Mouse (Mus musculus): ENCODE results near the gene Abcb1b. TPM values are rescaled to one million over a fixed set of nuclear protein-coding genes. Genes with fewer than 3 reads are reported as not detected.
A peak's percentile ranks its signal among the peaks of the same experiment; 100 is the strongest.
"Not testable (repeated sequence)": the region's sequence is repeated elsewhere in the genome, so short reads cannot be mapped to it uniquely, and the experiment has no call there.

Gene Abcb1b
- polyA plus RNA-seq, 1 experiment from 2014 or later, result 1.6 TPM

- 88% methylated on average over 1 of the region's 1 CpGs for WGBS
- no peak overlapping the region for H3K9ac ChIP-seq (replicated peaks; ENCODE audit: low read depth, low read length)
- no peaks in the 10 kb centered on the region for H3K9me3 ChIP-seq (ENCODE audit: control insufficient read depth, low read depth, low read length)
- H3K4me1 ChIP-seq (ENCODE audit: control insufficient read depth, insufficient read depth, low read length), result no peaks in the 10 kb centered on the region
- H3K27ac ChIP-seq (ENCODE audit: low read length), result no peak overlapping the region
- no peaks in the 10 kb centered on the region for H3K36me3 ChIP-seq (ENCODE audit: control insufficient read depth, insufficient read depth, low read length)
- H3K4me2 ChIP-seq (replicated peaks; ENCODE audit: low read depth, low read length), result no peak overlapping the region
- no peaks in the 10 kb centered on the region for H3K27me3 ChIP-seq (ENCODE audit: control insufficient read depth, insufficient read depth, low read length)
- H3K4me3 ChIP-seq (ENCODE audit: low read depth, low read length), result no peak overlapping the region
- no peak for ATAC-seq (ENCODE audit: insufficient number of reproducible peaks, insufficient read depth, low FRiP score, low read depth)
Measured at GRCm38 (mm10) chr5:8813872-8814271, 15.9 kb downstream of the Abcb1b start.

GRCm38 (mm10) chr5:8819635-8820591 lies 22.0 kb downstream of the Abcb1b start:
- no peak for ATAC-seq (ENCODE audit: insufficient number of reproducible peaks, insufficient read depth, low FRiP score, low read depth)
- H3K4me3 ChIP-seq (ENCODE audit: low read depth, low read length), result peak overlapping the region; percentile 15; the same call in 1 of the 2 replicates
- no peaks in the 10 kb centered on the region for H3K9me3 ChIP-seq (ENCODE audit: control insufficient read depth, low read depth, low read length)
- H3K4me1 ChIP-seq (ENCODE audit: control insufficient read depth, insufficient read depth, low read length), result 0 out of 2 replicates have a peak, but pooled peaks cover 3% of the 10 kb centered on the region
- 15% methylated on average over 7 of the region's 8 CpGs for WGBS
- H3K9ac ChIP-seq (replicated peaks; ENCODE audit: low read depth, low read length), result no peak overlapping the region
- H3K27ac ChIP-seq (ENCODE audit: low read length), result no peak overlapping the region
- H3K4me2 ChIP-seq (replicated peaks; ENCODE audit: low read depth, low read length), result peak overlapping the region; percentile 22
- H3K27me3 ChIP-seq (ENCODE audit: control insufficient read depth, insufficient read depth, low read length), result no peaks in the 10 kb centered on the region
- H3K36me3 ChIP-seq (ENCODE audit: control insufficient read depth, insufficient read depth, low read length), result no peaks in the 10 kb centered on the region

GRCm38 (mm10) chr5:8820592-8821104 lies 22.7 kb downstream of the Abcb1b start:
- not testable (repeated sequence) for H3K4me2 ChIP-seq (replicated peaks; ENCODE audit: low read depth, low read length); ATAC-seq (ENCODE audit: insufficient number of reproducible peaks, insufficient read depth, low FRiP score, low read depth); H3K27me3 ChIP-seq (ENCODE audit: control insufficient read depth, insufficient read depth, low read length); H3K36me3 ChIP-seq (ENCODE audit: control insufficient read depth, insufficient read depth, low read length); H3K4me3 ChIP-seq (ENCODE audit: low read depth, low read length); H3K4me1 ChIP-seq (ENCODE audit: control insufficient read depth, insufficient read depth, low read length); H3K27ac ChIP-seq (ENCODE audit: low read length); H3K9ac ChIP-seq (replicated peaks; ENCODE audit: low read depth, low read length); H3K9me3 ChIP-seq (ENCODE audit: control insufficient read depth, low read depth, low read length)
- WGBS, result 4% methylated on average over 4 of the region's 6 CpGs

- H3K4me3 ChIP-seq (ENCODE audit: low read depth, low read length), result no peak overlapping the region
- H3K27ac ChIP-seq (ENCODE audit: low read length), result no peak overlapping the region
- H3K9ac ChIP-seq (replicated peaks; ENCODE audit: low read depth, low read length), result no peak overlapping the region
- no peaks in the 10 kb centered on the region for H3K36me3 ChIP-seq (ENCODE audit: control insufficient read depth, insufficient read depth, low read length)
- no peaks in the 10 kb centered on the region for H3K9me3 ChIP-seq (ENCODE audit: control insufficient read depth, low read depth, low read length)
- peak; percentile 53; the same call in 1 of the 2 replicates for ATAC-seq (ENCODE audit: insufficient number of reproducible peaks, insufficient read depth, low FRiP score, low read depth)
- H3K27me3 ChIP-seq (ENCODE audit: control insufficient read depth, insufficient read depth, low read length), result no peaks in the 10 kb centered on the region
- 60% methylated on average over 8 of the region's 8 CpGs for WGBS
- 0 out of 2 replicates have a peak, but pooled peaks cover 3% of the 10 kb centered on the region for H3K4me1 ChIP-seq (ENCODE audit: control insufficient read depth, insufficient read depth, low read length)
- H3K4me2 ChIP-seq (replicated peaks; ENCODE audit: low read depth, low read length), result no peak overlapping the region
Measured at GRCm38 (mm10) chr5:8838661-8839438, 40.9 kb downstream of the Abcb1b start.

GRCm38 (mm10) chr5:8839651-8840050 lies 41.7 kb downstream of the Abcb1b start:
- ATAC-seq (ENCODE audit: insufficient number of reproducible peaks, insufficient read depth, low FRiP score, low read depth), result no peak
- H3K4me2 ChIP-seq (replicated peaks; ENCODE audit: low read depth, low read length), result no peak overlapping the region
- no peaks in the 10 kb centered on the region for H3K9me3 ChIP-seq (ENCODE audit: control insufficient read depth, low read depth, low read length)
- H3K4me1 ChIP-seq (ENCODE audit: control insufficient read depth, insufficient read depth, low read length), result 0 out of 2 replicates have a peak, but pooled peaks cover 3% of the 10 kb centered on the region
- no peaks in the 10 kb centered on the region for H3K36me3 ChIP-seq (ENCODE audit: control insufficient read depth, insufficient read depth, low read length)
- H3K27ac ChIP-seq (ENCODE audit: low read length), result no peak overlapping the region
- no peak overlapping the region for H3K4me3 ChIP-seq (ENCODE audit: low read depth, low read length)
- no peaks in the 10 kb centered on the region for H3K27me3 ChIP-seq (ENCODE audit: control insufficient read depth, insufficient read depth, low read length)
- WGBS, result 87% methylated on average over 4 of the region's 4 CpGs
- H3K9ac ChIP-seq (replicated peaks; ENCODE audit: low read depth, low read length), result no peak overlapping the region

GRCm38 (mm10) chr5:8840887-8841286 lies 42.9 kb downstream of the Abcb1b start:
- H3K27ac ChIP-seq (ENCODE audit: low read length), result no peak overlapping the region
- no peaks in the 10 kb centered on the region for H3K27me3 ChIP-seq (ENCODE audit: control insufficient read depth, insufficient read depth, low read length)
- H3K4me3 ChIP-seq (ENCODE audit: low read depth, low read length), result no peak overlapping the region
- no peak for ATAC-seq (ENCODE audit: insufficient number of reproducible peaks, insufficient read depth, low FRiP score, low read depth)
- WGBS, result 38% methylated on average over 5 of the region's 5 CpGs
- H3K9me3 ChIP-seq (ENCODE audit: control insufficient read depth, low read depth, low read length), result no peaks in the 10 kb centered on the region
- H3K9ac ChIP-seq (replicated peaks; ENCODE audit: low read depth, low read length), result no peak overlapping the region
- H3K4me1 ChIP-seq (ENCODE audit: control insufficient read depth, insufficient read depth, low read length), result 0 out of 2 replicates have a peak, but pooled peaks cover 3% of the 10 kb centered on the region
- H3K4me2 ChIP-seq (replicated peaks; ENCODE audit: low read depth, low read length), result no peak overlapping the region
- no peaks in the 10 kb centered on the region for H3K36me3 ChIP-seq (ENCODE audit: control insufficient read depth, insufficient read depth, low read length)

GRCm38 (mm10) chr5:8842815-8843214 lies 44.9 kb downstream of the Abcb1b start:
- ATAC-seq (ENCODE audit: insufficient number of reproducible peaks, insufficient read depth, low FRiP score, low read depth), result no peak
- 34% methylated on average over 3 of the region's 3 CpGs for WGBS

More at GRCm38 (mm10) chr5:8842815-8843214, 44.9 kb downstream of the Abcb1b start:
- Histone ChIP-seq H3K27ac (ENCODE audit: low read length) (no peak overlapping the region), H3K4me3 (ENCODE audit: low read depth, low read length) (no peak overlapping the region), H3K4me1 (ENCODE audit: control insufficient read depth, insufficient read depth, low read length) (0 out of 2 replicates have a peak, but pooled peaks cover 3% of the 10 kb centered on the region), H3K9ac (replicated peaks; ENCODE audit: low read depth, low read length) (no peak overlapping the region), H3K27me3 (ENCODE audit: control insufficient read depth, insufficient read depth, low read length) (no peaks in the 10 kb centered on the region), H3K36me3 (ENCODE audit: control insufficient read depth, insufficient read depth, low read length) (no peaks in the 10 kb centered on the region), H3K9me3 (ENCODE audit: control insufficient read depth, low read depth, low read length) (no peaks in the 10 kb centered on the region), H3K4me2 (replicated peaks; ENCODE audit: low read depth, low read length) (no peak overlapping the region)
